Mouse (Mus musculus): ENCODE measurements at regions not wholly inside any gene's neighbourhood (a gene's known extent, or its start where the extent isn't known, plus 50 kb on each side); places are given as distances from the start of the nearest gene placed in this dataset.
A peak's percentile ranks its signal among the peaks of the same experiment; 100 is the strongest.
"Not testable (repeated sequence)": the region's sequence is repeated elsewhere in the genome, so short reads cannot be mapped to it uniquely, and the experiment has no call there.

DNA sequence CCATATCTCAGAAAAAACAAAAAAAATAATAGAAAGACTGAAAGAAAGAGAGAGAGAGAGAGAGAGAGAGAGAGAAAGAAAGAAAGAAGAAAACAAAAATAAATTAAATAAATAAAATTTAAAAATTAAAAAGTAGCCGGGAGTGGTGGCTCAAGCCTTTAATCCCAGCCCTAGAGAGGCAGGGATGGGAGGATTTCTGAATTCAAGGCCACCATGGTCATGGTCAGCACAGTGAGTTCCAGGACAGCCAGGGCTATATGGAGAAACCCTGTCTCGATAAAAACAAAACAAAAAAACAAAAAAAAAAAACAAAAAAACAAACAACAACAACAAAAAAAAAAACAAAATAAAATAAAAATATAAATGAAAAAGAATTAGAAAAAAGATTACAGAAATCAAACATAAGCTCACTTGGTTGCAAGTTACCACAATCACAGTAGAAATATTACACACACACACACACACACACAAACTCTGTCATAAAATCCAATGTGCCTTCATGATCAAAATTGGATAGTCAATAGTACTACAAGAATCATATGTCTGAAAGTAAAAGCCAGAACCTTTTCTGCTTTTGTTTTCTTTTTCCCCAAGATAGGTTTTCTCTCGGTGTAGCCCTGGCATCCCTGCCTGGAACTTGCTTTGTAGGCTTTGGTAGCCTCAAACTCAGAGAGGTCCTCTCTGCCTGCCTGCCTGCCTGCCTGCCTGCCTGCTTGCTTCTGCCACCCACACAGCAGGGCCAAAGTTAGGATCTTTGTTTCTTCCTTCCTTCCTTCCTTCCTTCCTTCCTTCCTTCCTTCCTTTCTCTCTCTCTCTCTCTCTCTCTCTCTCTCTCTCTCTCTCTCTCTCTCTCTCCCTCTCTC lies 476.1 kb upstream of the Olfr161 start:
- peak; percentile 9 to 43 (median 19) for DNase-seq (ENCODE audit: low read depth in 3 of 3, low spot score in 3 of 3)
- H3K36me3 ChIP-seq (replicated peaks; ENCODE audit: control insufficient read depth, insufficient read depth, low read depth); H3K27ac ChIP-seq; H3K27me3 ChIP-seq (ENCODE audit: control insufficient read depth, insufficient read depth, low read length); H3K4me2 ChIP-seq (ENCODE audit: low read depth); H3K9me3 ChIP-seq (ENCODE audit: control insufficient read depth, low read length); H3K9ac ChIP-seq (replicated peaks); H3K4me1 ChIP-seq (replicated peaks; ENCODE audit: control insufficient read depth in 2 of 2, insufficient read depth in 2 of 2, low read length in 1 of 2); H3K4me3 ChIP-seq (ENCODE audit: insufficient read depth in 1 of 2, low read depth in 2 of 2, low read length in 2 of 2): not testable (repeated sequence)
- 44% methylated on average over 2 of the region's 3 CpGs for WGBS (ENCODE audit: insufficient replicate concordance)
- ATAC-seq (ENCODE audit: insufficient read depth): peak; percentile 94

DNA sequence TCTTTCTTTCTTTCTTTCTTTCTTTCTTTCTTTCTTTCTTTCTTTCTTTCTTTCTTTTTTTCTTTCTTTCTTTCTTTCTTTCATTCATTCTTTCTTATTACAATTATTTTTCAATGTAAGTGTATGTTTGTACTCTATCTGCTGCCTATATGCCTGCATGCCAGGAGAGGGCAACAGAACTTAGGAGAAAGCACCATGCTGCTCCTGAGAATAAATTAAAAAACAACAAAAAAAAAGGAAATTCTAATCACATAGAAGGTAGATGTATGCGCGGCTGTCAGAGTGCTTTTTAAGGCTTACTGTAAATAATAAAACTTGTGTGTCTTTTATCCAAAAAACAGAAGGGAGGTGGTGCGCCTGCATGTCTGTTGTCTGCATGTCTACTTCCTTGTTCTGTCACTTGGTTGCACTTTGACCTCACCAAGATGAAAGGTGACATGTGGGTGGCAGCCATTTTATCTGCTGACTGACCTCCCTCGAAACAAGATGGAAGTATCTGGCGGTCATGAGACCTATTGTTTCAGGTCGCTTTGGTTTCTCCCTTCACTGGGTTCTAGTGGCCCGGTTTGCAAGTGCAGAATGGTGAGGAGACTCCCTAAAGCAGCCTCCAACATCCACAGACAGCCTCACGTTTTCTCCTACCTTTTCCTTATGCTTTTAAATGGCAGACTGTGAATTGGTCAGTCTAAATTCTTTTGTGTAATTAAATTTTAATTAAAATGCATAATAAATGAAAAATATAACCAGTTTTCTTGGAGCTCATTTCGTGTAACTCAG lies 475.3 kb upstream of the Olfr161 start:
- DNase-seq (ENCODE audit: low read depth in 3 of 3, low spot score in 3 of 3) (peak; percentile 10 to 59 (median 38)), ATAC-seq (ENCODE audit: insufficient read depth) (peak; percentile 83)
- not testable (repeated sequence) for H3K4me1 ChIP-seq (replicated peaks; ENCODE audit: control insufficient read depth in 2 of 2, insufficient read depth in 2 of 2, low read length in 1 of 2); H3K4me3 ChIP-seq (ENCODE audit: insufficient read depth in 1 of 2, low read depth in 2 of 2, low read length in 2 of 2); H3K27ac ChIP-seq; H3K9me3 ChIP-seq (ENCODE audit: control insufficient read depth, low read length); H3K27me3 ChIP-seq (ENCODE audit: control insufficient read depth, insufficient read depth, low read length); H3K9ac ChIP-seq (replicated peaks); H3K36me3 ChIP-seq (replicated peaks; ENCODE audit: control insufficient read depth, insufficient read depth, low read depth); H3K4me2 ChIP-seq (ENCODE audit: low read depth)
- 61% methylated on average over 7 of the region's 9 CpGs for WGBS (ENCODE audit: insufficient replicate concordance)

DNA sequence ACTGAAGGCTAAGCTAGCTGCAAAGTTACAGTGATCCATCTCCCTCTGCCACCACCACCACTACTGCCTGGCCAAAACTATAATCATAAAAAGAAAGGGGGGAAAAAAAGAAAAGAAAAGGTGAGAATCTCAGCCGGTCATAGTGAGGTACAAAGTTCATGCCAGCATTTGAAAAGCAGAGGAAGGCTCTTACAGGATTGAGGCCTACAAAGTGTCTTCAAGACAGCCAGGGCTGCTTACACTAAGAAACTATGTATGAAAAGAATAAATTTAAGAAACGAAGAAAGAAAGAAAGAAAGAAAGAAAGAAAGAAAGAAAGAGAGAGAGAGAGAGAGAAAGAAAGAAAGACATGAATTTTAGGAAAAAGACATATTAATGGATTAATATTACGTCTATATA lies 474.7 kb upstream of the Olfr161 start:
- ATAC-seq (ENCODE audit: insufficient read depth): not testable (repeated sequence)
- 45% methylated on average over 2 of the region's 3 CpGs for WGBS (ENCODE audit: insufficient replicate concordance)

DNA sequence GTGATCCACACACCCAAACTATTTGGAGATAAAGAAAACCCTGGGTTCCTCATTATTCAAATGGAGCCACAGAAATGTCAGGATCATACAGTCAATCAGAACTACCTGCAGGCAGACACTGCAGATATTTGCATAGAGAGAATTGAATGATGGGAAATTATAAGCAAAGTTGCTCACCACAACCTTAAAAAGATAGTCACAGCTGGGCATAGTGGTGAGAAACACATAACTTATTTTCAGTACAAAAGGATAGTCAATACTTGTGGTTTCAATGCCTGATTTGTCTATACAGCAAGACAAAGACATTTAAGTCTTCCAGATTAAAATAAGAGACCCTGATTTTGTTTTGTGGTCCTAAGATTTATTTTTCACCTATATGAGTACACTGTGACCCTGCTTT lies 469.6 kb upstream of the Olfr161 start:
- not testable (repeated sequence) for H3K27ac ChIP-seq; H3K4me3 ChIP-seq (ENCODE audit: insufficient read depth in 1 of 2, low read depth in 2 of 2, low read length in 2 of 2); H3K9ac ChIP-seq (replicated peaks); DNase-seq (ENCODE audit: low read depth in 3 of 3, low spot score in 3 of 3); ATAC-seq (ENCODE audit: insufficient read depth); H3K4me1 ChIP-seq (replicated peaks; ENCODE audit: control insufficient read depth in 2 of 2, insufficient read depth in 2 of 2, low read length in 1 of 2); H3K4me2 ChIP-seq (ENCODE audit: low read depth); H3K36me3 ChIP-seq (replicated peaks; ENCODE audit: control insufficient read depth, insufficient read depth, low read depth); H3K9me3 ChIP-seq (ENCODE audit: control insufficient read depth, low read length); H3K27me3 ChIP-seq (ENCODE audit: control insufficient read depth, insufficient read depth, low read length)

More for the DNA sequence above, 474.7 kb upstream of the Olfr161 start:
- not testable (repeated sequence) for H3K27ac ChIP-seq; H3K4me1 ChIP-seq (replicated peaks; ENCODE audit: control insufficient read depth in 2 of 2, insufficient read depth in 2 of 2, low read length in 1 of 2); H3K4me2 ChIP-seq (ENCODE audit: low read depth); H3K9me3 ChIP-seq (ENCODE audit: control insufficient read depth, low read length); H3K27me3 ChIP-seq (ENCODE audit: control insufficient read depth, insufficient read depth, low read length); H3K36me3 ChIP-seq (replicated peaks; ENCODE audit: control insufficient read depth, insufficient read depth, low read depth); H3K9ac ChIP-seq (replicated peaks); H3K4me3 ChIP-seq (ENCODE audit: insufficient read depth in 1 of 2, low read depth in 2 of 2, low read length in 2 of 2)
- DNase-seq (ENCODE audit: low read depth in 3 of 3, low spot score in 3 of 3): peak in 1 of 3 experiments; percentile 36

DNA sequence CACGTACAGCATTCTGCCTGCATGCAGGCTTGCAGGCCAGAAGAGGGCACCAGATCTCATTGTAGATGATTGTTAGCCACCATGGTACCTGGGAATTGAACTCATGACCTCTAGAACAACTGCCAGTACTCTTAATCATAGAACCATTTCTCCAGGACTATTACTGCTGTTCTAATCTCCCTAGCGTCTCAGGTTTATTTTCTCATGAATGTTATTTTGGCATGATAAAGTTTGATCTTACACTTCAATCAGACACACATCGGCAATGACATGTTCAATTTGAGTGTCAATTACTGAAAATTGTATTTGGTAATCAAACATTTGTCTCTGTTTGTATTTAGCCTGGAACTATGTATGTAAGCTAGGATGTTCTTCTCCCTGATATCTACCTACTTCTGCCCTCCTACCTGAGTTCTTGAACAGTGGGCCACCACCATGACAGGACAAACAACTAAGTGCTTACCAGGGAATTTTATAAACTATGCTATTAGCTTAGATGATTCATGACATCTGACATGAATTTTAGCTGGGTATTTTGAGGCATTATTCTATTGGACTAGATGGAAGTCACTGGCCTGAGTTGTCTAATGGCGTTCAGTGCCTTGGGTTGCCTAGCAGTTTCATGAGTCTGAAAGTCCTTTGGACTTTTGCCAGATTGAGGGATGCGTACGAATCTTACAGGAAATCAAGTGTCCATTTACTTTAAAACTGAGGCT lies 468.5 kb upstream of the Olfr161 start:
- not testable (repeated sequence) for H3K4me3 ChIP-seq (ENCODE audit: insufficient read depth in 1 of 2, low read depth in 2 of 2, low read length in 2 of 2); H3K9ac ChIP-seq (replicated peaks); H3K36me3 ChIP-seq (replicated peaks; ENCODE audit: control insufficient read depth, insufficient read depth, low read depth); H3K27me3 ChIP-seq (ENCODE audit: control insufficient read depth, insufficient read depth, low read length); H3K4me2 ChIP-seq (ENCODE audit: low read depth); DNase-seq (ENCODE audit: low read depth in 3 of 3, low spot score in 3 of 3); H3K27ac ChIP-seq; H3K9me3 ChIP-seq (ENCODE audit: control insufficient read depth, low read length); H3K4me1 ChIP-seq (replicated peaks; ENCODE audit: control insufficient read depth in 2 of 2, insufficient read depth in 2 of 2, low read length in 1 of 2)
- 39% methylated on average over 4 of the region's 6 CpGs for WGBS (ENCODE audit: insufficient replicate concordance)
- ATAC-seq (ENCODE audit: insufficient read depth): peak; percentile 27; the same call in 1 of the 2 replicates
